Mouse (Mus musculus): ENCODE measurements around the gene C130074G19Rik.

The C130074G19Rik gene

DNA sequence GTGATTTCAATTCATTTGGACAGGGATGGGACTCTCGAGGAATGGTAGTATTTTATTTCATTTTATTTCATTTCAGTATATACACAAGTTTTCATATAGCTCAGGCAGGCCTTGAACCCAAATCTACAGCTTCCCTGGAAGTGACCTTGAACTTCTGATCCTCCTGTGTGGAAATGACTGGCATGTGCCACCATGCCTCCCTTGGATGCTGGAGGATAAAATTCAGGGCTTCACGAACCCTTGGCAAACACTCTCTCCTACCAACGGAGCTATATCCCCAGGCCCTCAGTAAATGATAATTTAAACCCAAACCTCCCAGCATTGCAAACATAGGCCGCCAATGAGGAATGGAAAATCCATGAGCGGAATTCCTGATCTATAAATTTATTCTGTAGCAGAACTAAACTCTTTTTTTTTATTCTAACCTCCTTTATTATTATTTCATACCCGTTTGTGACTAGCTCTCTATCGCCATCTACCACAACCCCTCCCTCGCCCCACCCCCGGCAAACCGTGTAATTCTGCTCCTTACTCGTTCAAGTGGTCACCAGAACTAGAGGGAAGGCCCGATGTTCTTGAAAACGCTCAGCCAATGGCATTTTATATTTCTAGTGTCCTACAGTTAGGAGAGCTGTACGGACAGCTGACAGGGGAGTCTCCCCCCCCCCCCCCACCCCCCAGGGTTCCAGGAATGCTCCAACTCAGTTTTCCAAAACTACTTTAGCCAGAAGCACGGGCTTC is 38.5 kb downstream of the C130074G19Rik start:
- no peak for DNase-seq (ENCODE audit: low read depth, low spot score)

DNA sequence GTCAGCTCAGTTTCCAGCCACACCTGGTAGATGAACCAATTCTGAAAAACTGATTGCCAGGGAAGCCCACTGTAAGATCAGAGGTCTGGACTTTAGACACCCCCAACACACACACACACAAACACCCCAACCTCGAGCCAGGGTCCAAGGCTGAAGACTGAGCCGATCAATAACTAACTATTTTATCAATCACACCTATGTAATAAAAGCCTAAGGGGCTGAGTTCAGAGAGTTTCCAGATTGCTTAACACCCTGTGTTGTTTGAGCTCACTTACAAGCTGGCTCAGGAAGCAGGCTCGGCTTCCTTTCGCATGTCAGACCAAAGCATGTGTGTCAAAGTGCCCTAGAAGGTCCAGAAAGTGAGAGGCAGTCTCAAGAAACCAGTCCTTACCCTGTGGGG is 45.4 kb downstream of the C130074G19Rik start:
- no peak for DNase-seq (ENCODE audit: low read depth, low spot score)

DNA sequence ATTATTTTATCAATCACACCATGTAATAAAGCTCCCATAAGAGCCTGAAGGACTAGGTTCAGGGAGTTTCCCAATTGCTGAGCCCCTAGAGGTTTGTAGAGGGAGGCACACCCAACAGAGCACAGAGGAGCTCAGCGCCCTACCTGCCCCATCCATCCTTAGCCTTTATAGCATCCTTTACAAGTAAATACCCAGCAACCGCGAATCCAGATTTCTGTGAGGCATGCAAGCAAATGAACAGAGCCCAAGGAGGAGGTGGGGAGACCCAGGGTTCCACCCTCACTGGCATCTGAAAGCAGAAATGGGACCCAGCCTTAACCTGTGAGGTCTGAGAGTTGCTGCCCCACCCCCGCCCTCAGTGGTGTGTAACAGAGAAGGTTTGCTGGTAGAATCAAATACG is 46.7 kb downstream of the C130074G19Rik start:
- DNase-seq (ENCODE audit: low read depth, low spot score), result no peak

DNA sequence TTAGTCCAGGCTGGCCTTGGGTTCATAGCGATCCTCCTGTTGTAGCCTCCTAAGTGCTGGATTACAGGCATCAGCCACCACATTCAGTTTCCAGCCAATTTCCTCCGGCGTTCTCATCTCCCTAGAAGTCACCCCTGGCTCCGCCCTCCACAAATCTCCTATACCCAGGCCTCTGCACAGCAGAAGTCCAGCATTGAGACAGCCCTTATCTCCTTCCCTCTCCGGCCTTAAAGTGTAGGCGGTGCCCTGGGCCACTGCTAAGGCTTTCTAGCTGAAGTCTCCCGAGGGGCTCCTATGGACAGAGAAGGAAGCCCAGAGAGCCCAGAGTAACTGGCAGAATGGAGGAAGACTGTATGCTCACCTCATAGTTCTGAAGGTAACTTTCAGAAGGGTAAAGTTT is 49.5 kb downstream of the C130074G19Rik start:
- DNase-seq (ENCODE audit: low read depth, low spot score), result no peak

DNA sequence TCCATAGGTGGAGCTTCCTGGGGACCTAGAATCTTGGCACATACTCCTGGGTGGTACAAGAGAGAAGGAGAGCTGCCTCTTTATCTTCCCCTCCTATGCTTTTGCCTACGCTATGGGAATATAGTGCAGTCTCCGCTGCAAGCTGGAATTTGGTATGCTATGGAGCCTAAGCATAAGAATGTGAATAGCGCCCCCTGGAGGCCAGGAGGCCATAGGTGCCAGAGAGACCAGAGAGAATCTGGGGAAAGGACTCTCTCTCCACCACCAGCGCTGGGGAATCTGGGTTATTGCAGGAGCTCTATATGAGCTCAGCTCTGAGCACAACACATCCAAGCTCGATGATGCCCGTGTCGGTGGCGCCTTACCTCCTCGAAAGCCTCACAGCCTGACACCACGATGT is 50.8 kb downstream of the C130074G19Rik start:
- DNase-seq (ENCODE audit: low read depth, low spot score), result no peak

DNA sequence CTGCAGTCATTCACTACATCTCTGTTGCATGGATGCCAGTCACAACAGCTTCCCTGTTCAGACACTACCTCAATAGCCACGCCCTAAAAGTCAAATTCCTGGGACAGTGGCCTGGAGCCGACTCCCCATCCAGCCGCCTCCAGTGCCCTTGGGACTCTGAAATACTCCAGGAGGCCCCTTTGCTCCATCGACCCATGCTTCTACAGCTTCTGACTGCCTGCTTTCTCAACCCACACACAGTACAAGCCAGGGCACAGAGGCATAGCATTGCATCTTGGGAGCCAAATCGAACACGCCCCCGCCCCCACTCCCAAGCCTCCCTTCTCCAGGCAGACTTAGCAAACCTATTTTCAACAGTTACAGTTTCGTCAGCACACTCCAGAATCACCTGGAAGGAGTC is 53.1 kb downstream of the C130074G19Rik start:
- DNase-seq (ENCODE audit: low read depth, low spot score), result no peak

DNA sequence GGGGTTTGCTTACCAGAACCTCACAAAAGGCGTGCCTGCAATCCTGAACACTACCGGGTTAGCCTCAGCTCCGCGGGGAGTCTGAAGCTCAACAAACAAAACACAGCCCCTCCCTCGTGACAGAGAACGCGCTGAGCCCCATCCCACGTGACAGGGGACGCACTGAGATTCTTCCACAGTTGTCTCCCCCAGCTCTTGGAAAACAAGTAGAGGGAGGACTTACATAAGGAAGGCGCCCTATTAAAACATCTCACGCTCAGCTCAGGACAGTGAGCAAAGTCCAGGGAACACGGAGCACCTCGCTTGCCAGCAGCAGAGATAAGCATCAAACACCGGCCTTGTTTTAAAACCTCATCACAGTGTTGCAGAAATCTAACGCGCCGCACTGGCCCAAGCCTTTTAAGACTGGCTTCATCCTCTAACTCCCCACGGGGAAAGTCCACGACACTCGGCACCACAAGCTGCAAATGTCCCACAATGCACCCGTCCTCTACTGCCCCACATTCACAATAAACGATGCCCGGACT is 55.8 kb downstream of the C130074G19Rik start:
- DNase-seq (ENCODE audit: low read depth, low spot score), result no peak

DNA sequence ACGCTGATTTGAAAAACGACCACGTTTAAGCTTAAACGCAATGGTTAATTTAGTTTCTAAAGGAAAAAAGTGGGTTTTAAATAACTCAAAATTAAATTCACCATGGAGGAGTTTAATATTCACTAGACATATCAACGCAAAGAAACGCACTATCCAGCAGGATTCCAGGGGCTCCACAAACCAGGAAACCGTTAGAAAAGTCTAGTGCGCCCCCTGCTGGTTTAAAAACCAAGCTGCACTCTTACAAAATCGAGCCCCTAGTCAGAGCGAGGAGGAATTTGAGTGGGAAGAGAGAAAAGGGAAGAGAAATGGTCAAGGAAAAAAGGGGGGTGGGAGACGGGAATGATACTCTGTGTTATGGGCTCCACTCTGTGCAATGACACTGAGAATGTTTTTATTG is 57.9 kb downstream of the C130074G19Rik start:
- DNase-seq (ENCODE audit: low read depth, low spot score), result no peak

DNA sequence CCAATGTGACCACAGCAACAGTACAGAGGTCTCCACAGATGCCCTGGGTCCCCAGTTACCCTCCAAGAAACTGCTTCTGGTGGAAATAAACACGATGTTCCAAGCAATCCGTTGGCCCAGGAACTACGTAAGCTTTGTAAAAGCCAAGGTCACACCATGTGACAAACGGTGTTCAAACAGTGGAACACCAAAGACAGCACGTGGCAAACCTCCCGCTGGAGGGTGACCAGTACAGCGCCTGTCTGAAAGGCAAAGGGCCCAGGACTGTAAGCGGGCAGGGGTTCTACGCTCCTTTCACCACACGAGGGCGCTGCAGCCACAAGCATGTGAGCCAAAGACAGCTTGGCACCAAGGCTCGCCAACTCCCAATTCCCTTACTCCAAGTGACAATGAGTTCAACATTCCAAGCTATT is 58.6 kb downstream of the C130074G19Rik start:
- no peak for DNase-seq (ENCODE audit: low read depth, low spot score)

DNA sequence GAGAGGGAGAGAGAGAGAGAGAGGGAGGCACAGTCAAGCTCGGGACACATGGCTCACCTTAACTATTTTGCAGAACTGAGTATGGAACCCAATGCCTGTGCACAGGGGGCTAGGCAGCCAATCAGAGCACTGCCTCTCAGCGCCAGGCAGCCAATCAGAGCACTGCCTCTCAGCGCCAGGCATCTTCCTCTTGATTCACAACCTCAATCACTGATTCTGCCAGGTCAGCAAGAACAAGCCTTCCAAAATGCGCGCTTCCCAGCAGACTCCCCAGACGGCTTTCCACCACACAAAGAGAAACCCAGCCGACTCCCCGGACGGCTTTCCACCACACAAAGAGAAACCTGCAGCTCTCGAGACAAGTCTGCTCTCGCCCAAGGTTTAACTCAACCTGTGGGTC is 60.3 kb downstream of the C130074G19Rik start:
- DNase-seq (ENCODE audit: low read depth, low spot score), result no peak

All from brain, embryonic 18.5 days (tissue).